Mouse (Mus musculus) adrenal gland, adult (tissue): Measurements from ENCODE around the gene Wdr53.
"Not testable (repeated sequence)": the region's sequence is repeated elsewhere in the genome, so short reads cannot be mapped to it uniquely, and the experiment has no call there.

Source experiments
- DNase-seq, 2 experiments: peaks; one replicate each; pipeline ENCODE4 v3.0.0; 2022 to 2023; ENCODE audit warnings: low spot score in 1 of 2; ENCODE audit not compliant: inconsistent age in 2 of 2

Wdr53 gene

GRCm38 (mm10) chr16:32277308-32278256 is 30.6 kb downstream of the Wdr53 start, which contains the start of gene Rnf168:
Gene Rnf168 (plus strand): TSS chr16:32277459.
- DNase-seq = peak; percentile 94 to 98

GRCm38 (mm10) chr16:32278396-32278795 is 31.4 kb downstream of the Wdr53 start:
- DNase-seq = peak in 1 of 2 experiments; percentile 59

GRCm38 (mm10) chr16:32280211-32280610 is 33.2 kb downstream of the Wdr53 start:
- DNase-seq = no peak

- no peak for DNase-seq
Measured at GRCm38 (mm10) chr16:32282608-32283007, 35.6 kb downstream of the Wdr53 start.

GRCm38 (mm10) chr16:32291821-32292220 is 44.8 kb downstream of the Wdr53 start:
- DNase-seq = no peak

- DNase-seq = not testable (repeated sequence)
Measured at GRCm38 (mm10) chr16:32299617-32300016, 52.6 kb downstream of the Wdr53 start.

- DNase-seq = no peak
Measured at GRCm38 (mm10) chr16:32303046-32303445, 56.0 kb downstream of the Wdr53 start.

- no peak for DNase-seq
Measured at GRCm38 (mm10) chr16:32303886-32304285, 56.9 kb downstream of the Wdr53 start.
